Mouse (Mus musculus) C2C12 (cell line): Measurements from ENCODE around the gene Snap25.

Experiments used
- CEBPB ChIP-seq: IDR thresholded peaks from one replicate; pipeline ENCODE4 v1.6.1; 2011; ENCODE audit warnings: low read depth, mild to moderate bottlenecking, control low read depth, moderate library complexity
- CTCF ChIP-seq: IDR thresholded peaks from one replicate; pipeline ENCODE4 v1.5.1; 2011; ENCODE audit not compliant: control insufficient read depth, insufficient read depth, insufficient read length
- MAX ChIP-seq: IDR thresholded peaks from one replicate; pipeline ENCODE4 v1.6.1; 2011; ENCODE audit warnings: mild to moderate bottlenecking, control low read depth
- MYOD1 ChIP-seq: IDR thresholded peaks from one replicate; pipeline ENCODE4 v1.6.1; 2011; ENCODE audit warnings: low read depth; ENCODE audit not compliant: control insufficient read depth, insufficient read length
- MYOG ChIP-seq: IDR thresholded peaks from one replicate; pipeline ENCODE4 v1.6.1; 2011; ENCODE audit not compliant: control insufficient read depth, insufficient read length; ENCODE audit errors: extremely low read depth
- USF1 ChIP-seq: IDR thresholded peaks from one replicate; pipeline ENCODE4 v1.6.1; 2011; ENCODE audit warnings: low read depth, mild to moderate bottlenecking, control low read depth, moderate library complexity

GRCm38 (mm10) chr2:136670539-136671271, 42.5 kb upstream of the Snap25 start:
- no peak for TF ChIP-seq CEBPB
- no peak for TF ChIP-seq USF1
- TF ChIP-seq CTCF, result no peak
- no peak for TF ChIP-seq MYOD1
- TF ChIP-seq MYOG, result no peak
- no peak for TF ChIP-seq MAX
